Mouse (Mus musculus): ENCODE measurements around the gene Tchp. TPM values are rescaled to one million over a fixed set of nuclear protein-coding genes. Genes with fewer than 3 reads are reported as not detected.

Tchp gene
- total and polyA plus RNA-seq, 2 experiments from 2014 or later: 11.2 to 14.4 TPM

- TF ChIP-seq CTCF (IDR thresholded peaks at IDR 0.05): no peak
- Histone ChIP-seq H3K9ac (replicated peaks; ENCODE audit: low read length, poor library complexity, severe bottlenecking) (no peak overlapping the region), H3K4me1 (ENCODE audit: insufficient read depth, low read length) (no peaks in the 10 kb centered on the region), H3K4me2 (ENCODE audit: low read depth, low read length, poor library complexity, severe bottlenecking) (no peak overlapping the region), H3K36me3 (ENCODE audit: insufficient read depth, low read length) (peaks cover 70% of the 10 kb centered on the region), H3K27ac (ENCODE audit: low read depth, low read length) (no peak overlapping the region), H3K27me3 (ENCODE audit: insufficient read depth, low read length) (no peaks in the 10 kb centered on the region), H3K9me3 (ENCODE audit: low read length) (no peaks in the 10 kb centered on the region), H3K4me3 (ENCODE audit: low read depth, low read length) (no peak overlapping the region)
- no peak for DNase-seq (ENCODE audit: low spot score)
- WGBS: 87% methylated on average over 8 of the region's 8 CpGs
- no peak for ATAC-seq (ENCODE audit: low FRiP score)
Observed at GRCm38 (mm10) chr5:114761980-114762379, 54.4 kb downstream of the Tchp start.

GRCm38 (mm10) chr5:114764812-114765735 is 57.5 kb downstream of the Tchp start:
- peaks cover 49% of the 10 kb centered on the region for H3K36me3 ChIP-seq (ENCODE audit: insufficient read depth, low read length)
- TF ChIP-seq CTCF (IDR thresholded peaks at IDR 0.05): peak; percentile 31
- H3K9ac ChIP-seq (replicated peaks; ENCODE audit: low read length, poor library complexity, severe bottlenecking): no peak overlapping the region
- WGBS: 86% methylated on average over 18 of the region's 18 CpGs
- no peak overlapping the region for H3K4me2 ChIP-seq (ENCODE audit: low read depth, low read length, poor library complexity, severe bottlenecking)
- H3K27ac ChIP-seq (ENCODE audit: low read depth, low read length): no peak overlapping the region
- H3K9me3 ChIP-seq (ENCODE audit: low read length): no peaks in the 10 kb centered on the region
- DNase-seq (ENCODE audit: low spot score): peak; percentile 62
- no peak for ATAC-seq (ENCODE audit: low FRiP score)
- H3K4me3 ChIP-seq (ENCODE audit: low read depth, low read length): no peak overlapping the region
- no peaks in the 10 kb centered on the region for H3K27me3 ChIP-seq (ENCODE audit: insufficient read depth, low read length)
- no peaks in the 10 kb centered on the region for H3K4me1 ChIP-seq (ENCODE audit: insufficient read depth, low read length)

- 94% methylated on average over 8 of the region's 8 CpGs for WGBS
- ATAC-seq (ENCODE audit: low FRiP score): no peak
- H3K36me3 ChIP-seq (ENCODE audit: insufficient read depth, low read length): peaks cover 39% of the 10 kb centered on the region
Observed at GRCm38 (mm10) chr5:114766686-114767085, 59.1 kb downstream of the Tchp start.

GRCm38 (mm10) chr5:114767185-114767584 is 59.6 kb downstream of the Tchp start:
- WGBS: 85% methylated on average over 7 of the region's 7 CpGs

More at GRCm38 (mm10) chr5:114766686-114767085, 59.1 kb downstream of the Tchp start:
- Histone ChIP-seq H3K4me2 (ENCODE audit: low read depth, low read length, poor library complexity, severe bottlenecking) (no peak overlapping the region), H3K4me3 (ENCODE audit: low read depth, low read length) (no peak overlapping the region), H3K9me3 (ENCODE audit: low read length) (no peaks in the 10 kb centered on the region), H3K27ac (ENCODE audit: low read depth, low read length) (no peak overlapping the region), H3K9ac (replicated peaks; ENCODE audit: low read length, poor library complexity, severe bottlenecking) (no peak overlapping the region), H3K27me3 (ENCODE audit: insufficient read depth, low read length) (no peaks in the 10 kb centered on the region), H3K4me1 (ENCODE audit: insufficient read depth, low read length) (0 out of 2 replicates have a peak, but pooled peaks cover 1% of the 10 kb centered on the region)
- no peak for DNase-seq (ENCODE audit: low spot score)
- no peak for TF ChIP-seq CTCF (IDR thresholded peaks at IDR 0.05)

GRCm38 (mm10) chr5:114769786-114770185 is 62.2 kb downstream of the Tchp start:
- no peak overlapping the region for H3K27ac ChIP-seq (ENCODE audit: low read depth, low read length)
- 90% methylated on average over 8 of the region's 8 CpGs for WGBS
- DNase-seq (ENCODE audit: low spot score) (no peak), ATAC-seq (ENCODE audit: low FRiP score) (no peak)
- no peaks in the 10 kb centered on the region for H3K9me3 ChIP-seq (ENCODE audit: low read length)
- no peak for TF ChIP-seq CTCF (IDR thresholded peaks at IDR 0.05)
- H3K4me3 ChIP-seq (ENCODE audit: low read depth, low read length): no peak overlapping the region
- no peaks in the 10 kb centered on the region for H3K27me3 ChIP-seq (ENCODE audit: insufficient read depth, low read length)
- H3K36me3 ChIP-seq (ENCODE audit: insufficient read depth, low read length): peaks cover 11% of the 10 kb centered on the region
- no peak overlapping the region for H3K9ac ChIP-seq (replicated peaks; ENCODE audit: low read length, poor library complexity, severe bottlenecking)
- H3K4me2 ChIP-seq (ENCODE audit: low read depth, low read length, poor library complexity, severe bottlenecking): no peak overlapping the region
- H3K4me1 ChIP-seq (ENCODE audit: insufficient read depth, low read length): peaks cover 4% of the 10 kb centered on the region; the same call in 1 of the 2 replicates

More at GRCm38 (mm10) chr5:114767185-114767584, 59.6 kb downstream of the Tchp start:
- H3K36me3 ChIP-seq (ENCODE audit: insufficient read depth, low read length): peaks cover 34% of the 10 kb centered on the region
- H3K27me3 ChIP-seq (ENCODE audit: insufficient read depth, low read length): no peaks in the 10 kb centered on the region
- DNase-seq (ENCODE audit: low spot score): no peak
- no peak for TF ChIP-seq CTCF (IDR thresholded peaks at IDR 0.05)
- no peak overlapping the region for H3K9ac ChIP-seq (replicated peaks; ENCODE audit: low read length, poor library complexity, severe bottlenecking)
- H3K4me2 ChIP-seq (ENCODE audit: low read depth, low read length, poor library complexity, severe bottlenecking): no peak overlapping the region
- H3K4me3 ChIP-seq (ENCODE audit: low read depth, low read length): no peak overlapping the region
- peaks cover 4% of the 10 kb centered on the region; the same call in 1 of the 2 replicates for H3K4me1 ChIP-seq (ENCODE audit: insufficient read depth, low read length)
- no peak overlapping the region for H3K27ac ChIP-seq (ENCODE audit: low read depth, low read length)
- no peaks in the 10 kb centered on the region for H3K9me3 ChIP-seq (ENCODE audit: low read length)
- ATAC-seq (ENCODE audit: low FRiP score): no peak

GRCm38 (mm10) chr5:114771796-114772195 is 64.2 kb downstream of the Tchp start:
- Histone ChIP-seq H3K27me3 (ENCODE audit: insufficient read depth, low read length) (no peaks in the 10 kb centered on the region), H3K4me1 (ENCODE audit: insufficient read depth, low read length) (peaks cover 13% of the 10 kb centered on the region), H3K4me2 (ENCODE audit: low read depth, low read length, poor library complexity, severe bottlenecking) (peak overlapping the region; percentile 84), H3K9me3 (ENCODE audit: low read length) (no peaks in the 10 kb centered on the region), H3K4me3 (ENCODE audit: low read depth, low read length) (peak overlapping the region; percentile 99), H3K36me3 (ENCODE audit: insufficient read depth, low read length) (no peaks in the 10 kb centered on the region), H3K9ac (replicated peaks; ENCODE audit: low read length, poor library complexity, severe bottlenecking) (no peak overlapping the region), H3K27ac (ENCODE audit: low read depth, low read length) (no peak overlapping the region)
- TF ChIP-seq CTCF (IDR thresholded peaks at IDR 0.05): no peak
- 71% methylated on average over 8 of the region's 8 CpGs for WGBS
- no peak for DNase-seq (ENCODE audit: low spot score)
- ATAC-seq (ENCODE audit: low FRiP score): no peak

Small RNAs within 50 kb of the gene (microRNA-seq; reads per million reads assigned to microRNA genes)
- not detected for gene Mir7028 (ENCODE audit: borderline number of aligned reads)

Other genes starting within 250 kb of the Tchp start
- gene Fam222a, start 139.7 kb upstream of the Tchp start, total RNA-seq (2014; rRNA removed): 5.6 and 10.4 TPM in 2 replicates
- 3.5 and 4.2 TPM in 2 replicates for gene Fam222a, start 139.7 kb upstream of the Tchp start, polyA plus RNA-seq (2015; fragmentation: Nextera tagmentation; extraction: Ambion mirVana)
- 1.2 and 3.4 TPM in 2 replicates for gene Trpv4, start 49.3 kb upstream of the Tchp start, total RNA-seq (2014; rRNA removed)
- gene Trpv4, start 49.3 kb upstream of the Tchp start, polyA plus RNA-seq (2015; fragmentation: Nextera tagmentation; extraction: Ambion mirVana): 0.88 and 1.4 TPM in 2 replicates
- 27.0 and 42.1 TPM in 2 replicates for gene Gltp, start 16.8 kb upstream of the Tchp start, total RNA-seq (2014; rRNA removed)
- 32.6 and 35.3 TPM in 2 replicates for gene Gltp, start 16.8 kb upstream of the Tchp start, polyA plus RNA-seq (2015; fragmentation: Nextera tagmentation; extraction: Ambion mirVana)
- 39.3 and 47.3 TPM in 2 replicates for gene Ankrd13a, start 66.9 kb downstream of the Tchp start, total RNA-seq (2014; rRNA removed)
- 22.4 and 24.9 TPM in 2 replicates for gene Ankrd13a, start 66.9 kb downstream of the Tchp start, polyA plus RNA-seq (2015; fragmentation: Nextera tagmentation; extraction: Ambion mirVana)
- 41.8 and 45.1 TPM in 2 replicates for gene Git2, start 67.8 kb downstream of the Tchp start, total RNA-seq (2014; rRNA removed)
- gene Git2, start 67.8 kb downstream of the Tchp start, polyA plus RNA-seq (2015; fragmentation: Nextera tagmentation; extraction: Ambion mirVana): 25.5 and 33.8 TPM in 2 replicates
- gene 1500011B03Rik, start 115.7 kb downstream of the Tchp start, total RNA-seq (2014; rRNA removed): 299 and 345 TPM in 2 replicates
- 372 and 393 TPM in 2 replicates for gene 1500011B03Rik, start 115.7 kb downstream of the Tchp start, polyA plus RNA-seq (2015; fragmentation: Nextera tagmentation; extraction: Ambion mirVana)
- not detected in 2 replicates for gene 4930519G04Rik, start 145.9 kb downstream of the Tchp start, total RNA-seq (2014; rRNA removed)
- not detected in 2 replicates for gene 4930519G04Rik, start 145.9 kb downstream of the Tchp start, polyA plus RNA-seq (2015; fragmentation: Nextera tagmentation; extraction: Ambion mirVana)
- 5.8 and 6.7 TPM in 2 replicates for gene Gm9936, start 150.9 kb downstream of the Tchp start, total RNA-seq (2014; rRNA removed)
- gene Gm9936, start 150.9 kb downstream of the Tchp start, polyA plus RNA-seq (2015; fragmentation: Nextera tagmentation; extraction: Ambion mirVana): 3.1 and 3.3 TPM in 2 replicates
- 1.8 and 6.3 TPM in 2 replicates for gene Oasl2, start 189.2 kb downstream of the Tchp start, total RNA-seq (2014; rRNA removed)
- gene Oasl2, start 189.2 kb downstream of the Tchp start, polyA plus RNA-seq (2015; fragmentation: Nextera tagmentation; extraction: Ambion mirVana): 3.9 and 5.1 TPM in 2 replicates
- 0.24 and 3.8 TPM in 2 replicates for gene Oasl1, start 215.5 kb downstream of the Tchp start, total RNA-seq (2014; rRNA removed)
- 0.32 and 0.79 TPM in 2 replicates for gene Oasl1, start 215.5 kb downstream of the Tchp start, polyA plus RNA-seq (2015; fragmentation: Nextera tagmentation; extraction: Ambion mirVana)
- gene 2210016L21Rik, start 234.4 kb downstream of the Tchp start, total RNA-seq (2014; rRNA removed): 62.9 and 71.3 TPM in 2 replicates
- gene 2210016L21Rik, start 234.4 kb downstream of the Tchp start, polyA plus RNA-seq (2015; fragmentation: Nextera tagmentation; extraction: Ambion mirVana): 189 and 225 TPM in 2 replicates